Mouse (Mus musculus): ENCODE results near the gene Mpi. TPM values are rescaled to one million over a fixed set of nuclear protein-coding genes. Genes with fewer than 3 reads are reported as not detected.
A peak's percentile ranks its signal among the peaks of the same experiment; 100 is the strongest.

The Mpi gene
- total RNA-seq, 2 experiments from 2014 or later = 63.6 to 66.3 TPM

DNA sequence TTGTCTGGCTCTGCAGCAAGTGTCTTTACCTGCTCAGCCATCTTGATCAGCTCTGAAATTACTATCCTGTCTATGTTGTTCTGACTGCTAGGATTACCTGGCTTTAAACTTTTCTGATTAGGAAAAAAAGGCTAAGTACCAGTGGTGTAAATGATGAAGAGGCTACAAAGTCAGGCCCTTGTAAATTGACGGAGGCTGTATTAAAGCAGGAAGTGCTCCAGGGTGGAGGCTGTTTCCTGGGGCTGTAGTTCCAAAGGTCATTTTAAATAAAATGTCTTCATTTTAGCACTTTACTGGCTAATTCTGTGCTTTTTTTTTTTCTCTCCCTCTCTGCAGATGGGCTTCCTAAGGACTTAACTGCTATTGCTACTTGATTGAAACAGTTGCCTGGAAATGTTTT lies 20.6 kb downstream of the Mpi start:
- intact Hi-C loops (cut with DNase I) = no loop called here
- no peak for DNase-seq (ENCODE audit: low spot score in 2 of 2)

DNA sequence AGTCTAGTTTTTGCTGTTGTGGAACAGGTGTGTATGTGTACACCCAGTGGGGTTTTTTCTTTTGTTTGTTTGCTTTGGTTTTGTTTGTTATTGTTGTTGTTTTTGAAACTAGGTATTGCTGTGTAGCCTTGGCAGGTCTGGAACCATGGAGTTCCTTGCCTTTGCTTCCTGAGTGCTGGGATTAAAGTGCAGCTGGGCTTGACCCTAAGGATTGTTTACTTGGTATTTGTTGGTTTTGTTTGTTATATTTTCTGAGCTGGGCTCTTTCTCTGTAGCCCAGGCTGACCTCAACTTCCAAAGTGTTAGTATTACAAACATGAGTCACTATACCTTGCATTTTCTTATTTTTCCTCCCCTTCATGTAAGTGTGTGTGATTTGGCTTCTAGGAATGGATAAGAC lies 26.1 kb downstream of the Mpi start:
- DNase-seq (ENCODE audit: low spot score in 2 of 2) = no peak
- intact Hi-C loops (cut with DNase I) = no loop called here

DNA sequence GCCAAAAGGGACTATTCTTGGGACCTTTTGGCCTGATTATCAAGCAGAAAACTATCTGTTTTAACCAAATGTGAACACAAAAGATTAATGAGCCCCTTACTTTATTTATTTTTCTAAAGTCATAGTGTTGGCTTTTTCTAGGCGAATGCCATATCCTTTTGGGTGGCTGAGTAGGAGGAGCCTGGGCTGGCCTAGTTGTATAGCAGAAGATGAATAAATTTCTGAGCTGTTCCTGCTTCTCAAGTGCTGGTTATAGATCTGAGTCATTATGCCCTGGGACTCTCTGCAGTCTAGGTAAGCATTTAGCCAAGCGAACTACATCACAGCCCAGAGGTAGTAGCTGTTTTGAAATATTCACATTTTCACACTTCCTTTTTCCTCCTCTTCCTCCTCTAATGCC lies 27.0 kb downstream of the Mpi start:
- no peak for DNase-seq (ENCODE audit: low spot score in 2 of 2)
- intact Hi-C loops (cut with DNase I) = no loop called here

DNA sequence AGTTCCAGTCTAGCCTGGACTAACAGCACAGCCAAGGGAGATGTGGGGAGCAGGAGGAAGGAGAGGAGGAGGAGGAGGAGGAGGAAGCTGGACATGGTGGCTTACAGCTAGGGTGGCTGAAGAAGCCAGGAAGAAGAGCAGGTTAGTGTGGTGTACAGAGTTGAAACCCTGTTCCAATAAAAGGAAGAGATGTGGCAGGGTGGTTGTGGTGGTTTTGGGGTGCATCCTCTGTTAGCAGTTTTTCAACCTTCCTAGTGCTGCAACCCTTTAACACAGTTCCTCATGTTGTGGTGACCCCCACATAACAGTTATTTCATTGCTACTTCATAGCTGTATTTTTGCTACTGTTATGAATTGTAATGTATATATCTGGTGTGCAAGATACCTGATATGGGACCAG lies 28.1 kb downstream of the Mpi start:
- no peak for DNase-seq (ENCODE audit: low spot score in 2 of 2)
- intact Hi-C loops (cut with DNase I) = loop anchor here (5.0 kb wide), 2 partner anchors 57 to 447 kb away; partner anchors contain the start of gene Scamp5

DNA sequence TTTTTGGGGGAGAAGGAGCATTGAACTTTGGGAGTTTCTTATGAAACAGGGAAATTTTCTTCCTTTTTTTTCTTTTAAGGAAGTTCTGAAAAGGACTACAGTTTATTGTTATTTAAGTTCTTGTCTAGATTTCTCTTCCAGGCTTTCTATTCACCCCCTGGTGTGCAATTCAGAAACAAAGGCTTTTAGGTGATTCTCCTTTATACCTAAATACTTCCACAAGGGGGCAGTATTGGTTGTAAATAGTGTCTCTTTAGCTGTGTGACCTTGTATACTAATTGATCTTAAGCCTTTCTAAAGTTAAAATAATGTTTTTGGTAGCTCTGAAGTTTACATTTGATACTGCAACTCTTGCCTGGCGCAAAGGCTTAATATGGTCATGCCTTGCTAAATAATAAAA lies 28.8 kb downstream of the Mpi start:
- intact Hi-C loops (cut with DNase I) = loop anchor here (5.0 kb wide), 2 partner anchors 56 to 446 kb away; partner anchors contain the start of gene Scamp5
- DNase-seq (ENCODE audit: low spot score in 2 of 2) = no peak

DNA sequence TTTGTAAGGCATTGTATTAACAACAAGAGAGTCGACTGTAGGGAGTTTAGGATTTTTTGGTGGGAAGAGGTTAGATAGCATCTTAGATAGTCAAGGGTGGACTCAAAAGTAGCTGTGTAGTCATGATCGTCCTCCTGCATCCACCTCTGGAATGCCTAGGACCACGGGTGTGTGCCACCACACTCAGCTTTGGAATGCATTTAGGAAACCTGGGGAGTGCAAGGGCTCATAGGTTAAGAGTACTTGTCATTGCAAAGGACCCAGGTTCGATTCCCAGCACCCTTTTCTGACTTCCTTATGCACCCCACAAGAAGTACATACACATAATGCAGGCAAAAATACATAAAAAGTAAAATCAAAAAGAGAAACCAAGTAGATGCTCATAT lies 29.7 kb downstream of the Mpi start:
- intact Hi-C loops (cut with DNase I) = loop anchor here (5.0 kb wide), 2 partner anchors 56 to 446 kb away; partner anchors contain the start of gene Scamp5
- DNase-seq (ENCODE audit: low spot score in 2 of 2) = no peak

DNA sequence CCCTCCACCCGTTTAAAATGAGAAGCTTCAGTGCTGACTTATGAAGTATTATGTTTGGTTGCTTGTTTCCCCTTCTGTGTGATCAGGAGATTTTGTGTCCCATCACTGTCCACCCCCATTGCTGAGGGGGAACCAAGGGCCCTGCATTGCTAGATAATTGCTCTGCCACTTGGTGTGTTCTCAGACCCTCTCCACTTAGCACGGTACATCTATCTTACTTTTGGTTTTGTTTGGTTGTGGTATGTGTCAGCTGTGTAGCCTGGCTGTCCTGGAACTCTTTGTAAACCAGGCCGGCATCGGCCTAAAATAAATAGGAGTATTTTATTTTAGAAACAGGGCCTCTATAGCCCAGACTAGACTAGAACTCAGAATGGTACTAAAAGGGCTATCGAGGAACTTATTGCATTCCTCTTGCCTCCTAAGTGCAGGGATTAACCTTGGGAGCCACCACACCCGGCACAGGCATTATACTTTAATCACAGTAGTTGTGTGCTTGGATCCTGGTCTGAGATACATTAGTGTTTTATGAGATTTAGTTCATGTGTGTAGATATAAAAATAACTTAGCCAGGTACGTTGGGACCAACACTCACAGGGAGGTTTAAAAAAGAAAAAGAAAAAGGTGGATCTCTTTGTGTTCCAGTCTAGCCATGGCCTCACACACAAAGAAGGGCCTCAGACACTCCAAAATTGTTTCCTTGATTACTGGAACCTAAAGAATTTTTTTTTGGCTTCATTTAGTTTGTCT lies 30.3 kb downstream of the Mpi start:
- intact Hi-C loops (cut with DNase I) = loop anchor here (5.0 kb wide), 2 partner anchors 55 to 445 kb away; partner anchors contain the start of gene Scamp5
- no peak for DNase-seq (ENCODE audit: low spot score in 2 of 2)

DNA sequence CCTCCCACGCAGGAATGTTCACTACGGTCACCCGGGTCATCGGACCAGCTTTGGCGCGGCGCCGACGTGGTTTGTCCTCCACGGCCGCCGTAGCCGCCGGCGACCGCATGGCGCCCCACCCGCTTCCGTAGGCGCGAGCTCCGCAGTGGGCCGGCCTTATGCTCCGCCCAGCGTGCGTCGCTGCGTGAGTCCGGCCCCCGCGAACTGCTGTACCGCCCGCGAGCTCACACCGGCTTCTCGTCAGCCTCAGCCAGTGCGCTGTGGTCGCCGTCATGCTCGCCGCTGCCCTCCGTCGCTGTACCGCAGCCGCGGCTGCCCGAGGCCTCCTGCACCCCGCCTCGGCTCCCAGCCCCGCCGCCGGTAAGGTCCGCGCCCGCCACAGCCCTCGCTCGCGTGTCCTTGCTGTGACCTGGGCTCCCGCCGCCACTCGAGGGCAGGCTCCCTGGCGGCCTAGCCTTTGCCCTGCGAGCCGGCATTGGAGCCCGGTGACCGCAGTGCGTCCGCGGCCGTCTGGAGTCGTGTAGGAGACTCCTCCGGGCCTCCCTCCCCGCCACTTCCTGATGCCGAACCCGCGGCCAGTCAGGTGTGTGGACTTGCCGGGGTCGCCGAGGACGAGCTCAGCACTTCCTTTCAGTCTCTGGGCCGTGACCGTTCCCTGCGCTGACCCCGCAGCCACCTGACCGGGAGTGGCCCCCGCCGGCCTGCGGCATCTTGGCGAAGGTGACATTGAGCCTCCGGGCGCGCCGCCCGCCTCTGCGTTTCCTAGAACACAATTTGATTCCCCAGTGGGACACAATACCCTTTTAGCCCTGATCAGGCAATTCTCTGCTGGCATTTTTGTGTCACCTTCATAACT lies 31.3 kb downstream of the Mpi start, which contains the start of gene Cox5a:
Cox5a (plus strand) TSS at position 219 of the 856 bp plus-strand sequence.
- intact Hi-C loops (cut with DNase I) = loop anchor here (2.0 to 5.0 kb wide), 3 partner anchors 16 to 444 kb away; partner anchors contain the start of genes Rpp25 and Scamp5
- DNase-seq (ENCODE audit: low spot score in 2 of 2) = peak; percentile 93 to 95

DNA sequence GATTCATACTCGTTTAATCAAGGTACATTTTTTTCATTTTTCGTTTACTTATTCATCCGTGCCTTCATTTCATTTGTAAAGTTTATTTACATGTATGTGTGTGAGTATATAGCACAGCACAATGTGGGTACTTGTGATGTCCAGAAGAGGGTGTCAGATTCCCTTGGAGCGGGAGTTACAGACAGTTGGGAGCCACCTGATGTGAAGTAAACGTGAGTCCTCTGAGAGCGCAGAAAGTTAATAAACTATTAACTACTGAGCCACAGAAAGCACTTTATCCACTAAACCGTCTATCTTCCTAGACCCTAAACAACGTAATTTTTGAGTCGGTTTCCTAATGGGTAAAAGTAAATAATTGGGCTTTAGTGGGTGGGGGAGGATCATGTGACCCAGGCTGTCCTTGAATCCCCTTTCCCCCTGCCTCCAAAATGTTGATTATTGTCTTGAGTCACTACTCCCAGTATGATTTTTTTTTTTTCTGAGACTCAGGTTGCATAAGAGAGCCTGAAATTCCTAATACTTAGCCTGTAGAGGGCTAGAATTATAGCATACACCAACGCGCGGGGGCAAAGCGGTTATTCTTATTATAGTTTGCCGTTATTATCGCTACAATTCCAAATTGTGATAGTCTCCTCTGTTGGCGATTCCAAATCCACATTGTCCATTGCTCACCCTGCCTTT lies 32.0 kb downstream of the Mpi start:
- intact Hi-C loops (cut with DNase I) = loop anchor here (2.0 to 5.0 kb wide), 3 partner anchors 16 to 443 kb away; partner anchors contain the start of genes Rpp25 and Scamp5
- no peak for DNase-seq (ENCODE audit: low spot score in 2 of 2)

DNA sequence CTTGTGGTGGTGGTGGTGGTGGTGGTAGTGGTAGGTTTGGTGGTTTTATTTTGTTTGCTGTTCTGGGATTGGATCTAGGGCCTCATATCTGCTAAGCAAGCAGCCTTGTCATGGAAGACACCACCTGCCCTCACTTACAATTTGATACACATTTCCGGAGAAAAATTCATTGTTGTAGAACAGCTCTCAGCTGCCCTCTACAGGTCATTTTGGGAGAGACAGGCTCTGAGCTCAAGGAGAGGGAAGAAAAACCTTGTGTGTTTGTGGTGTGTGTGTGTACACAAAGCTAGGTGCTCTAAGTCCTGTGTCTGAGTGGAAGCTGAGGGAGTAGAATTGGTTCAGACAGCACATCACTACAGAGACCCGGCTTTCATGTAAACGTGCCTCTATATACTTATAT lies 35.5 kb downstream of the Mpi start:
- intact Hi-C loops (cut with DNase I) = loop anchor here (2.0 to 5.0 kb wide), 2 partner anchors 30 to 40 kb away; no protein-coding TSS in a partner anchor

DNA sequence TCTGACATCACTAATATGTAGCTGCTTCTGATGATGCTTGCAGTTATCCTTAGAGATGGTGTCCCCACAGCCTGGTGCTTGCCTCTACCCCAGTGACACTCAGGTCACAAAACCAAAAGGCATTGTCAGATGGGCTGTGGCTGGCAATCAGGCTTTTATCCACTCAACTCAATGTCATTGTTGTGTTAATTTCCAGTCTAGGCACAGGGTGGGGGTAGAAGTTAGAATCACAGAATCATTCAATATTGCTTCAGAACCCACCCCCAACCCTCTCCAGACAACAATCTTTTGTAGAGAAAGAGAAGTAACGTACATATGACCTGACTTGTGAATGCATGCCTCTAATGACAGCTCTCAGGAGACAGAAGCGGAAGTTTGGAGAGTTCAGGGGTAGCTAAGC lies 42.0 kb downstream of the Mpi start:
- intact Hi-C loops (cut with DNase I) = no loop called here
- no peak for DNase-seq (ENCODE audit: low spot score in 2 of 2)

More for the DNA sequence above, 35.5 kb downstream of the Mpi start:
- DNase-seq (ENCODE audit: low spot score in 2 of 2) = peak in 1 of 2 experiments; percentile 35

DNA sequence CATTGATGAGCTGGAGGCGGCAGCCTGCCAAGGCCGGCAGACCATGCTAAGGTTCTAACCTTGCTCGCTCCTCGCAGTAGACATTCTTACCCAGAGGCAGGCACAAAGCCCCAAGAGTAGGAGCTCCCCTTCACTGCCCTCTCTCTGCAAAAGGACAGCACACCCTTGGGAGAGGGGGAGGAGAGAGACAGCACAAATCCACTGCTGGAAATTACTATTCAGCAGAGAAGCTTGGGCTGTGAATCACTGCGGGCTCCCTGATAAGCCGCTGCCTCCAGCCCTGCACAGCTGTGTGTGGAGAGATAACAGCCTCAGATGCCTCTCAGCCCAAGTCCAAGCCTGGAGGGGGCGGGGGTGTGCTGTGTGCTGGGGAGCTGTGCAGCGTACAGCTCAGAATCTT lies 46.9 kb downstream of the Mpi start:
- intact Hi-C loops (cut with DNase I) = loop anchor here (2.0 to 10.0 kb wide), 2 partner anchors 15 to 241 kb away; partner anchors contain the start of genes 1700017B05Rik and Cox5a
- DNase-seq (ENCODE audit: low spot score in 2 of 2) = peak; percentile 52 to 54

DNA sequence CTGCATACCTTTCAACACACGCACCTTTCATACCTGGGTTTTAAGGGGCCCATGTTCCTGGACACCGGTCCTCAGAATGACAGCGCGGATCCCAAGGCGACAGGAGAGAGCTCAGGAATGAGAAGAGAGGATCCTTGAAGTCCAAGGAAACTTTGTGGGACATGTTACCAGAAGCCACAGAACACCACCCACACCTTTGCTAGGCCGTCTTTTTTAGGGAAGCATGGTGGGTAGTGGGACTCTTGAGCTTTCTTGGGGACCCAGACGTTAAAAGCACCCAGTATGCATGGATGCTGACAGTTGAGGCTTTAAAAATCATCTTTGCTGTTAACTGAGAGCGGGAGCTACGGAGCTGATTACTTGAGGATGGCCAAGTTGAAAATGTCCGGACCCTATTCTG lies 47.7 kb downstream of the Mpi start:
- DNase-seq (ENCODE audit: low spot score in 2 of 2) = no peak
- intact Hi-C loops (cut with DNase I) = loop anchor here (2.0 to 10.0 kb wide), 3 partner anchors 16 to 240 kb away; partner anchors contain the start of genes 1700017B05Rik, Cox5a and Scamp5

DNA sequence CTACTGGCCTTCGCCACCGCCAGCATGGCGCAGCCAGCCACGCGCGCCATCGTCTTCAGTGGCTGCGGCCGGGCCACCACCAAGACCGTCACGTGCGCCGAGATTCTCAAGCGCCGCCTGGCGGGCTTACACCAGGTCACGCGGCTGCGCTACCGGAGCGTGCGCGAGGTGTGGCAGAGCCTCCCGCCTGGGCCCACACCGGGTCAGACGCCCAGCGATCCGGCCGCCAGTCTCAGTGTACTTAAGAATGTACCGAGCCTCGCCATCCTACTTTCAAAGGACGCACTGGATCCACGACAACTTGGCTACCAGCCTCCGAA lies 48.2 kb downstream of the Mpi start:
- peak; percentile 59 to 61 for DNase-seq (ENCODE audit: low spot score in 2 of 2)
- intact Hi-C loops (cut with DNase I) = loop anchor here (2.0 to 10.0 kb wide), 3 partner anchors 16 to 240 kb away; partner anchors contain the start of genes 1700017B05Rik, Cox5a and Scamp5

DNA sequence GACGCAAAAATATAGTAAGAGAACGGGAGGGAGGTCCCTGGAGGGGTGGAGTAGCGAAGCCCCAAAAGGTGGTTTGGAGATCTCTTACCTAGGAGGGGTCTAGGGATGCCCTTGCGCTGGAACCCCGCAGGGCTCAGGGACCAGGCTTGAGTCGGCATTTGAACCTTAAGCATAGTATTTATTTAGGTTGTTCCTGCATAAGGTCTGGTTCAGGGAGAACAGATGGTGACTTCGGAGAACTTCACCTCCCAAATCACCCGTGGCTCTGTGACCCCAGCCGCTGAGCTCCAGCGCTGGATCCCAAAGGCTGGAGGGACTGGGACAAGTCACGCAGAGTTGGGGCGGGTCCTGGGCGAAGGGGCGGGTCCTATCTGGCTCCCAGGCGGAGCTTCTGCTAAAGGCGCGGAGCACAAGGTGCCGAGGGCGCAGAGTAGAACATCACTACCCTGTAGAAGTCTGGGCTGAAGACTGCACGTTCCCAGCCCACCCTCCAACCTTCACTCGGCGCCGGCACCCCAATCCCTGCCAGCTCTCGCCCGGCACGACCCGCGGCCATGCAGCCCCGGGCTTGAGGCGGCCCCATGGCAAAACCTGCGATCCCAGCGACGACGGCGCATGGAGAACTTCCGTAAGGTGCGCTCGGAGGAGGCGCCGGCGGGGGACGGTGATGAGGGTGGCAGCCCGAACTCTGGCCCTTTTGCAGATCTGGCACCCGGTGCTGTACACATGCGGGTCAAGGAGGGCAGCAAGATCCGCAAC lies 48.8 kb downstream of the Mpi start, which contains the start of gene Rpp25:
Rpp25 (plus strand) TSS at position 405 of the 759 bp plus-strand sequence.
- intact Hi-C loops (cut with DNase I) = loop anchor here (2.0 to 10.0 kb wide), 3 partner anchors 17 to 239 kb away; partner anchors contain the start of genes 1700017B05Rik, Cox5a and Scamp5
- peak; percentile 49 to 63 for DNase-seq (ENCODE audit: low spot score in 2 of 2)

DNA sequence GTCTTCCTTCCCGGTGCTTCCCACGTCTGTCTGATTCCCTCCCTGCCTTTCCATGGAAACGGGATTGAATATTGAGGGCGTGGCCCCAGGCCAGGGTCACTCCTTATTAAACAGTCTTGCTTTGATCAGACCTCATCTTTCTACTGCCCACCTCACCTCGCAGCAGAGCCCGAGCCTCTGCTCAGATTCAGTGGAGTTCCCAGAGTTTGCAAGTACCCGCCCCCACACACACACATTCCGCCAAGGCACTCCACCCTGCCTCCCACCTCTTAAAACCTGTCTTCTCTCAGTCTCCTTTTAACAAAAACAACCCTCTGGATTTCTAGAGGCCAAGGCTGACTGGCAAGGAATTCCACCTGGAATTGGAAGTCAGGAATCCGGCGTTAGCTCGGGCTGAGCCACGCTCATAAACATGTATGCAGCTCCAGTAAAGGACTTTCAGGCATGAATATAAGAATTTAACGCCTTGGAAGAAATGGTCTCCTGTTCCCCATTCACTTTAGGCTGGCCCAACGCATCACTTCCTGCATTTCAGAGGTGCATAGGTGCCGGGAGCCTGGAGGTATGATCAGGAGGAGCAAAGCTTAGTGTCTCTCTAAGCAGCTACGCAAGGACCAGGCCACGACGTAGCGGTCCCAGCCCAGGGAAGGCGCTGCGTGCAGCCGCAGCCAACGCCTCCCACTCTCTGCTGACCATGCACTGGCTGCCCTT lies 49.5 kb downstream of the Mpi start:
- intact Hi-C loops (cut with DNase I) = loop anchor here (5.0 to 10.0 kb wide), 2 partner anchors 36 to 238 kb away; partner anchors contain the start of genes 1700017B05Rik and Scamp5
- DNase-seq (ENCODE audit: low spot score in 2 of 2) = peak; percentile 33 to 42

DNA sequence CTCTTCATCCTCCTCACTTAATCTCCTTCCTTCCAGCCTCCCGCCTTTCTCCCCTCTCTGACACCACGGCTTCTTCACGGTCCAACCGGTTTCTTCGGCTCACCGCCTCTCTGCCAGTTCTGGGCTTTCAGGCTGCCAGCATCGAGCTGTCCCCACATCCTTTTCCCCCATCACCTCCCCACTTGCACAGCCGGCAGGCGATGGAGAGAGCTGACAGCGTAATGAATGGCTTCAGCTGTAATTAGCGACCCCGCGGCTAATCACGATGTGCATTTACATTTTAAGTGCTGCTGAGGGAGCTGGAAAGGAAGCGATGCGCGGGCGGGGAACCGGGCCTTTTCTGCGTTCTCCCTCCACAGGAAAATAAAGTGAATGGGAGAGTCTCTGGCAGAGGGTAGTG lies 50.7 kb downstream of the Mpi start:
- DNase-seq (ENCODE audit: low spot score in 2 of 2) = peak; percentile 50 to 55
- intact Hi-C loops (cut with DNase I) = loop anchor here (5.0 to 10.0 kb wide), 2 partner anchors 35 to 237 kb away; partner anchors contain the start of genes 1700017B05Rik and Scamp5

DNA sequence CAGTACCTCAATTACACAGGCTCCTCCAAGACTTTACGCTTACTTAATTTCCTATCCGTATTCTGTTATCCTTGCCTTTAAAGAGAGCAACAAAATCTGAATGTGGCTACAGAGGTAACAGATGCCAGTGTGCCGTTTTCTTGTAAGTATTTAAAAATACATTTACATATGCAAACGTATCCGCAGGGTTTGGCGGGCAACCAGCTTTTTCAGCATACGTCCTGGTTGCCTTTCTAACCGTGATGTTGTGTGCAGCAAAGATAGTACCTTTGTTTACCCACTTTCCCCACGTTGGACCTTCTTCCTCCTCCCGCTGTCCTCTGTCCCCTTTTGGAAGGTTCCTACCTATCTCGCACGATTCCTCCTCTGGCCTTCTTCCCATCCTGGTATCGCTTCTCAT lies 51.1 kb downstream of the Mpi start:
- intact Hi-C loops (cut with DNase I) = loop anchor here (5.0 to 10.0 kb wide), 2 partner anchors 34 to 237 kb away; partner anchors contain the start of genes 1700017B05Rik and Scamp5
- DNase-seq (ENCODE audit: low spot score in 2 of 2) = peak in 1 of 2 experiments; percentile 33
